Mouse (Mus musculus): Measurements from ENCODE around the gene Apoh.

DNA sequence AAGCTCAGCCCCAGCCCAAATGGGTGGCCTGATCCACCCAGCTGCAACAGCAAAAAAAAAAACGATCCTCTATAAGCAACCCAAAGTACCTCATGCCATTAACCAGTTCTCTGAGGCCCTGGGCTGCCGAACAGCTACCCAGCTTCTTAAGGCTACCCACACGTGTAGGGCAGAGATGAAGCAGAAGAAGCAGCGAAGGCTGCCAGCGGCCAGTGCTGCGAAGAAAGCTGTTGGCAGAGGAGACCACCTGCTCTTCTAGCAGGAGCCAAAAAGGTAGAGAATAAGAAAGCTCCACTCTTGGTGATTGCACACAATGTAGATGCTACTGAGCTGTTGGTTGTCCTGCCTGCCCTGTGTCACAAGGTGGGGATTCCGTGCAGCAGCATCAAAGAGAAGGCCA is 80.1 kb downstream of the Apoh start:
- TF ChIP-seq CTCF (IDR thresholded peaks at IDR 0.05; ENCODE audit: insufficient read depth, low read length) (no peak), POLR2A (IDR thresholded peaks at IDR 0.05; ENCODE audit: borderline replicate concordance, extremely low read depth, low read depth, low read length) (no peak)
